Mouse (Mus musculus): ENCODE measurements at regions not wholly inside any gene's neighbourhood (a gene's known extent, or its start where the extent isn't known, plus 50 kb on each side); places are given as distances from the start of the nearest gene placed in this dataset.

DNA sequence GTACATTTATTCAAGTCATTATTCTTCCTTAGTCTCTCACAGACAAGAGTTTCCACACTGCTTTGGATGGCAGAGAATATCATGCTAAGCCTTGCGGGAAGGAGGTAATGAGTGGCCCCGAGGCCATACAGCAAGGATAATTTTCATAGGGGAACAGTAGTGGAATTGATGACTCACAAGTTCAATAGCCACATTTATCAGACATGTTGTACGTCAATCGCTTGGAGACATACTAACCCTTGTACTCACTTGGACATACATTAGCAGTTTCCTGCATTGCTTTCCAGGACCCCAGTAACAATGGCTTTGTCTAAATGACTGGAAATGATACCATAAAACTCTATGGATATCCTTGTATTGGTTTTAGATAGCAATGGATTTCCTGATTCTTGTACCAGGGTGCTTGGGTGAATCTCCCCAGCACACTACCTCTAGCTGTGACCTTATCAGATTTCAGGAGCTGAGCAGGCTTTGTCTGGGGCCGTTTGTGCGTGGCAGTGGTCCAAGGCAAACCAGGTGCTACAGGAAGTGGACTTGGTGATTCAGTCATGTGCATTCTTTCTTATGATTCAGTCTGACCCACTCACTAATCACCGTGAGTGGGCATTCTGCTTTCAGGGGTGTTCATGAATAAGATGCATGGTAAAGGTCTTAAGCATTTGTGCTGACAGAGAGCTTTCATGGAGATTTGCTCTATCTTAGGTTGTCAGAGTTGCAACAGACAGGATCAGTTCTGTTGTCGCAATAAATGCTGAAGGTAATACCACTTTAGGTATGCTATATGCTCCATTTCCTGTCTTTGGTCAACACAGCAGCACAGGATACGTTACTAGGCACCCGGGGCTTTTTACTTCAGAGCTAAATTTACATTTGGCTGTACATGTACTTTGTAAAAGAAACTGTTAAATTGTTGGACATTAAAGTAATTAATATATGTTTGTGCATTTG, 326.2 kb downstream of the Klf5 start:
- WGBS, result 78% methylated on average over 10 of the region's 10 CpGs
- Histone ChIP-seq H3K9me3 (ENCODE audit: control insufficient read depth, low read length) (no peaks in the 10 kb centered on the region), H3K27me3 (replicated peaks; ENCODE audit: control insufficient read depth, insufficient read depth, low read length) (no peaks in the 10 kb centered on the region), H3K4me3 (ENCODE audit: low read depth, low read length) (no peak overlapping the region), H3K4me1 (replicated peaks; ENCODE audit: control insufficient read depth, insufficient read depth, low read length) (no peaks in the 10 kb centered on the region), H3K36me3 (ENCODE audit: control insufficient read depth, insufficient read depth, low read length) (no peaks in the 10 kb centered on the region), H3K27ac (ENCODE audit: low read depth, low read length) (no peak overlapping the region), H3K9ac (ENCODE audit: low read depth, low read length) (no peak overlapping the region), H3K4me2 (no peak overlapping the region)
- DNase-seq (ENCODE audit: low spot score) (no peak), ATAC-seq (replicated peaks; ENCODE audit: low FRiP score) (no peak)

DNA sequence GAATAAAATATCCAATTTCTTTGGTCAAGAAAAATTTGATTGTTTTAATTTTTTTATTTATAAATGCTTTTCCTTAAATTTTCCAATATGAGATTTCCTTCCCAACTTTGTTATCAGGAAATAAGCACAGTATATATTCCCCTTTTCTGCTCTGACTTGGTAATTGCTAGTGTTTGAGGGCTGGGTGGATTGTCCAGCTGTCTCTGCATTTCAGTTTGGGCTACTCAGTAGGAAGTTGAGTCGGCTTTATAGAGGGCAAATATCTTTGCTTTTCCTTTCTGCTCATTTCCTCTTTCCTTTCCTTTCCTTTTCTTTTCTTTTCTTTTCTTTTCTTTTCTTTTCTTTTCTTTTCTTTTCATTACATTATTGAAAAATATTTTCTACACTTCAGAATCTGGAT, 329.1 kb downstream of the Klf5 start:
- Histone ChIP-seq H3K9ac (ENCODE audit: low read depth, low read length) (no peak overlapping the region), H3K4me2 (no peak overlapping the region), H3K4me3 (ENCODE audit: low read depth, low read length) (no peak overlapping the region), H3K4me1 (replicated peaks; ENCODE audit: control insufficient read depth, insufficient read depth, low read length) (no peaks in the 10 kb centered on the region), H3K27me3 (replicated peaks; ENCODE audit: control insufficient read depth, insufficient read depth, low read length) (no peaks in the 10 kb centered on the region), H3K27ac (ENCODE audit: low read depth, low read length) (no peak overlapping the region), H3K9me3 (ENCODE audit: control insufficient read depth, low read length) (no peaks in the 10 kb centered on the region), H3K36me3 (ENCODE audit: control insufficient read depth, insufficient read depth, low read length) (no peaks in the 10 kb centered on the region)
- WGBS, result 74% methylated on average over 1 of the region's 1 CpGs
- DNase-seq (ENCODE audit: low spot score) (no peak), ATAC-seq (replicated peaks; ENCODE audit: low FRiP score) (no peak)

DNA sequence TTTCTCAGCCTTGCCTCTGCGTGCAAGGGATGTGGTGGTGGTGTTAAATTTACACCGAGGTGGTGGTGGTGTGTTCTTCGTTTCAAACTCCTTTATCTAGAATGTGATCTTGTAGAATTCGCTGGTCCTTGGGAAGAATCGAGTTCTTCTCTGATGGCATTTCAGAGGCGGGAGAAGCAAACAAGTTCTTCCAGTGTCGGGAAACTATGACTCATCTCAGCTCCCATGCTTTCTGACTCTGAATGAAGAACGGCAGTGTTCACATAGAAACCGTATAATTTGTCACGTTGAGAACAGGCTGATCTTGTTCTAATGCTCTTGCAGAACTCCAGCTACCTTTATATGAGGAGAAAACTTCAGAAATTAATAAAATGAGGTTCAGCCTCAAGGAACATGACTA, 332.6 kb downstream of the Klf5 start:
- Histone ChIP-seq H3K9ac (ENCODE audit: low read depth, low read length) (no peak overlapping the region), H3K27ac (ENCODE audit: low read depth, low read length) (no peak overlapping the region), H3K4me1 (replicated peaks; ENCODE audit: control insufficient read depth, insufficient read depth, low read length) (no peaks in the 10 kb centered on the region), H3K9me3 (ENCODE audit: control insufficient read depth, low read length) (no peaks in the 10 kb centered on the region), H3K4me3 (ENCODE audit: low read depth, low read length) (no peak overlapping the region), H3K27me3 (replicated peaks; ENCODE audit: control insufficient read depth, insufficient read depth, low read length) (no peaks in the 10 kb centered on the region), H3K36me3 (ENCODE audit: control insufficient read depth, insufficient read depth, low read length) (no peaks in the 10 kb centered on the region), H3K4me2 (no peak overlapping the region)
- WGBS, result 44% methylated on average over 10 of the region's 10 CpGs
- DNase-seq (ENCODE audit: low spot score) (no peak), ATAC-seq (replicated peaks; ENCODE audit: low FRiP score) (no peak)

DNA sequence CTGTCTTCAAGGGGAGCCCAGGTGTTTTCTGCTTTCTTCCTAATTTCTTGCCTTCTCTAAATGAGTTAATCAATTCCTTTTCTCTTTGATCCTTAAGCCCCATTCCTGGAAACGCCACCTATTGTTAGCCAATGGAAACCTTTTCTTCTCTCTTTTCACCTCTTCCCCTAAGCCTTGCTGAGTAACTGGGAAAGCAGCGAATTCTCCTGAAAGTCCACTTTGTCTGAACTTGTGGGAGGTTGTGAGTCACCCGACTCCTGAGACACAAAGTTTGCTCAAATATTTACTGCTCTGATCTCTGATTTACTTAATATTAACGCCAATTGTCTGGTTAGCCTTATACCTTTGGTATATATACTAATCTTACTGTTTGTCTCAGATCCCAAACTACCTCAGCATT, 334.0 kb downstream of the Klf5 start:
- Histone ChIP-seq H3K27me3 (replicated peaks; ENCODE audit: control insufficient read depth, insufficient read depth, low read length) (no peaks in the 10 kb centered on the region), H3K4me1 (replicated peaks; ENCODE audit: control insufficient read depth, insufficient read depth, low read length) (no peaks in the 10 kb centered on the region), H3K9me3 (ENCODE audit: control insufficient read depth, low read length) (no peaks in the 10 kb centered on the region), H3K4me3 (ENCODE audit: low read depth, low read length) (no peak overlapping the region), H3K36me3 (ENCODE audit: control insufficient read depth, insufficient read depth, low read length) (no peaks in the 10 kb centered on the region), H3K4me2 (no peak overlapping the region), H3K27ac (ENCODE audit: low read depth, low read length) (no peak overlapping the region), H3K9ac (ENCODE audit: low read depth, low read length) (no peak overlapping the region)
- ATAC-seq (replicated peaks; ENCODE audit: low FRiP score), result no peak
- 53% methylated on average over 4 of the region's 4 CpGs for WGBS
- DNase-seq (ENCODE audit: low spot score), result no peak

DNA sequence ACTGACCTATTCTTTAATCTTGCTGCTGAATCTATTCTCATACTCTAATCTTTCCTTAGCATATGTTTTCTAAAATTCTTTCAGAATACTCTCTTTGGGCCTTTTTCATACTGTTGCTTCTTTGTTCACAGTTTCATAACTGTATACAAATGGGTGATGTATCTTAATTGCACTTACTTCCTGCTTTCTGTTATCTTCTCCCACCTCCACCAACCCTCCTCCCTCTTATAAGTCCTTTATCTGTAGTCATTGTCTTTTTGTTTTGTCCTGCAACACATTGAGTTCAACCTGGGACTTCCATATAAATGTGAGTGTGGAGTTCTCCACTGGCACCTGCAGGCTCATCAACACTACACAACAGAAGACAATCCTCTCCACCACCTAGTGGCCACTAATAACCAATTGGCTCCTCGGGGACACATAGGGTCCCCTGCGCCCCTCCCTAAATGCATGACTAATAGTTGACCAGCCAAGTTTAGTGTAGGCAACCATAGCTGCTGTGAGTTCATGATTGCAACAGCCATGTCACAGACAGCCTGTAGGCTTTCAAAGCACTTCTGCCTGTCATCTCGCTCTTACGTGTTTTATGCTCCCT, 337.2 kb downstream of the Klf5 start:
- H3K4me3 ChIP-seq (ENCODE audit: low read depth, low read length), result no peak overlapping the region
- no peaks in the 10 kb centered on the region for H3K4me1 ChIP-seq (replicated peaks; ENCODE audit: control insufficient read depth, insufficient read depth, low read length)
- H3K27ac ChIP-seq (ENCODE audit: low read depth, low read length), result no peak overlapping the region
- no peaks in the 10 kb centered on the region for H3K9me3 ChIP-seq (ENCODE audit: control insufficient read depth, low read length)
- H3K4me2 ChIP-seq, result no peak overlapping the region
- H3K36me3 ChIP-seq (ENCODE audit: control insufficient read depth, insufficient read depth, low read length), result no peaks in the 10 kb centered on the region
- ATAC-seq (replicated peaks; ENCODE audit: low FRiP score) (no peak), DNase-seq (ENCODE audit: low spot score) (no peak)
- no peak overlapping the region for H3K9ac ChIP-seq (ENCODE audit: low read depth, low read length)
- WGBS, result 83% methylated on average over 4 of the region's 4 CpGs
- no peaks in the 10 kb centered on the region for H3K27me3 ChIP-seq (replicated peaks; ENCODE audit: control insufficient read depth, insufficient read depth, low read length)

DNA sequence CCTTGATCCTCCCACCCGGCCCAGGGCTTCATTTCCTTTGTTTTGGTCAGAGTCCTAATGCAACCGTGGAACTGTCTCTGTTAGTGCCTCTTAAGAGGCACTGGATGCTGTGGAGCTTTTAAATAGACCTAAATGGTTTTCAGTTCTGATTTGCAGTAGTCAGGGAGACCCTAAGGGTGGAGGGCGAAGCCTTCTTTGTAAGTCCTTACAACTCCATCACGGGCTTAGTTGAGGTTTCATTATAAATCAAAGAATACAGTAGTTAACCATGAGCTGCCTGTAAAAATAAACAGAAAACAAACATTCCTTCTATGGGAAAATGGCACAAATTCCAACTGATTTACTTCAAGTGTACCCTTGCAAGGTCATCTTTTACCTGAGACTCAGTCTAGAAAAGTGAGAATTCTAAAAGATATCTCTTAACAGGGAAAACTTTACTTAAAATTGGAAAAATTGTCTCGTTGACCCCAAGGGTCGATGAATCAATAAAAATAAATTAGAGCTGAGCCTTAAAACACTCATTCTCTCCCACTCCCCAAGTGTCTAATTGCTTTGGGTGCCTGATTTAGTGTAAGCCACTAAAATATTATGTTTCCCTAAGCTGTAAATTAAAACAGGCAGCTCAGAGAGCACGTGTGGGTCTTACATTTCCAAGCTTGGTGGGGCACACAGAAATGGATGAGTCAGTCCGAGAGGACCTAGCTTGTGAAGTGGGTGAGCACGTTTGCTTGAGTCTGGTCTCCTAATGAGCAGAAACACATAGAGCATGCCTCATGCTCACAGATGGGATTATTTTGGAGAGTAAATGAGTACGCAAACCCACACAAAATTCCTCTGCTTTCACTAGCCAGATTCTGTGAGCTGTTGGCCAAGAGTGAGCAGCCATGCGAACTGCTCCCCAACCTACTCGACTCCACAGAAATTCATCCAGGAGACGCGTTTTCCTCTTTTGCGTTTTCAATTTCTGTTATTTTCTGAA, 343.3 kb downstream of the Klf5 start:
- Histone ChIP-seq H3K36me3 (ENCODE audit: control insufficient read depth, insufficient read depth, low read length) (no peaks in the 10 kb centered on the region), H3K9ac (ENCODE audit: low read depth, low read length) (no peak overlapping the region), H3K27me3 (replicated peaks; ENCODE audit: control insufficient read depth, insufficient read depth, low read length) (no peaks in the 10 kb centered on the region), H3K27ac (ENCODE audit: low read depth, low read length) (no peak overlapping the region), H3K4me3 (ENCODE audit: low read depth, low read length) (no peak overlapping the region), H3K9me3 (ENCODE audit: control insufficient read depth, low read length) (no peaks in the 10 kb centered on the region), H3K4me2 (no peak overlapping the region), H3K4me1 (replicated peaks; ENCODE audit: control insufficient read depth, insufficient read depth, low read length) (no peaks in the 10 kb centered on the region)
- ATAC-seq (replicated peaks; ENCODE audit: low FRiP score) (no peak), DNase-seq (ENCODE audit: low spot score) (no peak)
- 80% methylated on average over 15 of the region's 15 CpGs for WGBS

DNA sequence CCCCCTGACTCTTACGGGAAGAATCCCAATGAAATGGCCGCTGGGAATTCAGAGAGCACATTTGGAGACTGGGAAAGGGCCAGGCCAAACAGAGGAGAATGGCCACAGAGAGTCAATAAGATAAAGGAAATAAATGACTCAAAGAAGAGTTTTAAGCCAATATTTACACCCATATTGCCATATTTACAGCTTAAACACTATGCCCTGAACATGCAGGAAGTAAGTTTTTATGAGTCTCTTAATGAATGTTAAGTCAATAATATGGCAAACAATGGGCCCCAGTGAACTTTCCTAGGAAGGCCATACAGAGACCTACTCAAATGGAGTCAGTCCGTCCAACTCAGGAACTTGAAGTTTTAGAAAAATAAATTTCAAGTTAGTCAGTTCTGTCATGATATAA, 347.8 kb downstream of the Klf5 start:
- Histone ChIP-seq H3K36me3 (ENCODE audit: control insufficient read depth, insufficient read depth, low read length) (no peaks in the 10 kb centered on the region), H3K4me2 (no peak overlapping the region), H3K4me3 (ENCODE audit: low read depth, low read length) (no peak overlapping the region), H3K9ac (ENCODE audit: low read depth, low read length) (no peak overlapping the region), H3K4me1 (replicated peaks; ENCODE audit: control insufficient read depth, insufficient read depth, low read length) (no peaks in the 10 kb centered on the region), H3K27ac (ENCODE audit: low read depth, low read length) (no peak overlapping the region), H3K9me3 (ENCODE audit: control insufficient read depth, low read length) (no peaks in the 10 kb centered on the region), H3K27me3 (replicated peaks; ENCODE audit: control insufficient read depth, insufficient read depth, low read length) (no peaks in the 10 kb centered on the region)
- WGBS, result 74% methylated on average over 3 of the region's 3 CpGs
- ATAC-seq (replicated peaks; ENCODE audit: low FRiP score) (no peak), DNase-seq (ENCODE audit: low spot score) (no peak)

DNA sequence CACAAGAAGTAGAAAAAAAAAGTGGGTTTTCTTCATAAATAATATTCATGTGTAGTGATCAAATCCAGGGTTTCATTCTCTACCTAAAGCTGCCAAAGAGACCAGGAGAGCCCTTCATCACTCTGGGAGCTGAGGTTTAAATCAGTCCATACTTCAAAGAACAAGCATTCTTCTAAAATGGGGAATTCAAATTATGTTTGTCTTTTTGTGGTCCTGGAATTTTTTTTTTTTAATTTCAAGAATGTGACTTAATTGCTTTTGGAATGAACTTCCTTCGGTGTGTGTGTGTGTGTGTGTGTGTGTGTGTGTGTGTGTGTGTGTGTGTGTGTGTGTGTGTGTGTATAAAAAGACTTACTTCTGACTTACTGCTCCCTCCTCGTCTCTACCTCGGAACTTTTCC, 375.9 kb downstream of the Klf5 start:
- Histone ChIP-seq H3K36me3 (ENCODE audit: control insufficient read depth, insufficient read depth, low read length) (no peaks in the 10 kb centered on the region), H3K27ac (ENCODE audit: low read depth, low read length) (no peak overlapping the region), H3K9ac (ENCODE audit: low read depth, low read length) (no peak overlapping the region), H3K4me1 (replicated peaks; ENCODE audit: control insufficient read depth, insufficient read depth, low read length) (no peaks in the 10 kb centered on the region), H3K4me2 (no peak overlapping the region), H3K4me3 (ENCODE audit: low read depth, low read length) (no peak overlapping the region), H3K9me3 (ENCODE audit: control insufficient read depth, low read length) (no peaks in the 10 kb centered on the region), H3K27me3 (replicated peaks; ENCODE audit: control insufficient read depth, insufficient read depth, low read length) (no peaks in the 10 kb centered on the region)
- 79% methylated on average over 3 of the region's 3 CpGs for WGBS
- DNase-seq (ENCODE audit: low spot score) (no peak), ATAC-seq (replicated peaks; ENCODE audit: low FRiP score) (no peak)

Data from liver, embryonic 11.5 days (tissue).